8 mouse cellular contexts compared by ENCODE assay signal in genomic region chr8:119779013-119779737, GRCm38 (mm10). TPM values are rescaled to one million over a fixed set of nuclear protein-coding genes. Genes with fewer than 3 reads are reported as not detected.
DNase-seq lines count a peak whose midpoint lies in the region; ATAC-seq and TF ChIP-seq lines count a peak whose summit lies in the region.

No protein-coding gene starts in this region.

- peak; percentile 36; the same call in 1 of the 2 replicates for ATAC-seq in G1E (ENCODE audit: extremely low read depth, insufficient number of reproducible peaks, low FRiP score, poor library complexity, severe bottlenecking)
- ATAC-seq in forebrain, embryonic 14.5 days, result peak; percentile 13; the same call in 1 of the 2 replicates
- ATAC-seq in neural tube, embryonic 15.5 days (ENCODE audit: low FRiP score), result no peak

- peak; percentile 86 for TF ChIP-seq CTCF in G1E (IDR thresholded peaks at IDR 0.05; ENCODE audit: low read depth, low read length)

- H3K4me1 ChIP-seq in G1E (ENCODE audit: insufficient read depth, low read depth, low read length), result peaks cover 42% of the 10 kb centered on the region
- H3K4me1 ChIP-seq in forebrain, embryonic 14.5 days (ENCODE audit: control insufficient read depth, insufficient read depth, low read length), result peaks cover 7% of the 10 kb centered on the region
- peaks cover 29% of the 10 kb centered on the region for H3K4me1 ChIP-seq in neural tube, embryonic 15.5 days

- DNase-seq in G1E (ENCODE audit: low spot score), result peak; percentile 49
- DNase-seq in cerebellum, adult 11 months, result peak; percentile 79
- DNase-seq in forebrain, embryonic 14.5 days (ENCODE audit: low spot score), result peak; percentile 91
- DNase-seq in heart, postnatal 14 days, result peak; percentile 81 to 84
- DNase-seq in layer of hippocampus, adult 11-12 months (ENCODE audit: low spot score), result peak; percentile 86
- DNase-seq in lung, adult 18-20 months, result peak; percentile 83 to 88
- peak; percentile 56 to 72 for DNase-seq in thymus, adult 18-20 months

- H3K4me3 ChIP-seq in G1E (ENCODE audit: low read depth, low read length), result peak overlapping the region; percentile 79; the same call in 1 of the 2 replicates
- peak overlapping the region; percentile 60; the same call in 1 of the 2 replicates for H3K4me3 ChIP-seq in forebrain, embryonic 14.5 days (ENCODE audit: low read depth, low read length)
- H3K4me3 ChIP-seq in neural tube, embryonic 15.5 days (replicated peaks), result no peak overlapping the region

- H3K9me3 ChIP-seq in G1E (replicated peaks), result no peaks in the 10 kb centered on the region
- no peaks in the 10 kb centered on the region for H3K9me3 ChIP-seq in forebrain, embryonic 14.5 days (replicated peaks; ENCODE audit: control insufficient read depth, low read length)
- H3K9me3 ChIP-seq in neural tube, embryonic 15.5 days (replicated peaks), result no peaks in the 10 kb centered on the region

- peak overlapping the region; percentile 77; the same call in 1 of the 2 replicates for H3K27ac ChIP-seq in forebrain, embryonic 14.5 days (ENCODE audit: low read depth, low read length)
- peak overlapping the region; percentile 90 for H3K27ac ChIP-seq in neural tube, embryonic 15.5 days (replicated peaks)

- peak overlapping the region; percentile 87 for H3K4me2 ChIP-seq in forebrain, embryonic 14.5 days (ENCODE audit: low read length)
- peak overlapping the region; percentile 93 for H3K4me2 ChIP-seq in neural tube, embryonic 15.5 days

- WGBS in forebrain, embryonic 14.5 days, result 26% methylated on average over 14 of the region's 14 CpGs
- 24% methylated on average over 14 of the region's 14 CpGs for WGBS in neural tube, embryonic 15.5 days

- H3K27me3 ChIP-seq in G1E (ENCODE audit: insufficient read depth, low read length), result peaks cover 13% of the 10 kb centered on the region; the same call in 1 of the 2 replicates
- no peaks in the 10 kb centered on the region for H3K27me3 ChIP-seq in forebrain, embryonic 14.5 days (replicated peaks; ENCODE audit: control insufficient read depth, insufficient read depth, low read length)
- H3K27me3 ChIP-seq in neural tube, embryonic 15.5 days (replicated peaks), result no peaks in the 10 kb centered on the region

- H3K9ac ChIP-seq in forebrain, embryonic 14.5 days (ENCODE audit: low read length), result no peak overlapping the region
- H3K9ac ChIP-seq in neural tube, embryonic 15.5 days (replicated peaks), result peak overlapping the region; percentile 37; the same call in 1 of the 2 replicates

- intact Hi-C loops in heart, postnatal 14 days (cut with DNase I), result loop anchor here (1.0 kb wide), 2 partner anchors 80 to 93 kb away; no protein-coding TSS in a partner anchor

- peaks cover 19% of the 10 kb centered on the region for H3K36me3 ChIP-seq in G1E (replicated peaks)
- no peaks in the 10 kb centered on the region for H3K36me3 ChIP-seq in forebrain, embryonic 14.5 days (ENCODE audit: control insufficient read depth, insufficient read depth, low read length)
- H3K36me3 ChIP-seq in neural tube, embryonic 15.5 days, result no peaks in the 10 kb centered on the region

RNA-seq across cellular contexts. Expression of gene Tldc1, which starts 1.0 kb away (rescaled TPM):
- total RNA-seq in G1E (2014; fragmentation: Nextera tagmentation), result 6.6 and 8.1 TPM in 2 replicates
- 10.7 TPM in 2 replicates for total RNA-seq in G1E (2017)
- polyA plus RNA-seq in G1E (2012), result 7.2 and 8.4 TPM in 2 replicates
- polyA plus RNA-seq in forebrain, embryonic 14.5 days (2014; fragmentation: Nextera tagmentation; extraction: Ambion mirVana), result 5.1 and 6.0 TPM in 2 replicates
- total RNA-seq in heart, postnatal 14 days (2021), result 10 to 100 TPM; 11.6 to 14.6 TPM
- 10.0 and 12.0 TPM in 2 replicates for polyA plus RNA-seq in neural tube, embryonic 15.5 days (2015; fragmentation: Nextera tagmentation; extraction: Ambion mirVana)
